Mouse (Mus musculus) embryonic facial prominence, embryonic 10.5 days (tissue): ENCODE measurements around the gene Trim43c. TPM values are rescaled to one million over a fixed set of nuclear protein-coding genes. Genes with fewer than 3 reads are reported as not detected.
"Not testable (repeated sequence)": the region's sequence is repeated elsewhere in the genome, so short reads cannot be mapped to it uniquely, and the experiment has no call there.

Source experiments
- DNase-seq: peaks from one replicate; pipeline ENCODE4 v3.0.0-alpha.2; 2017; ENCODE audit warnings: low spot score
- H3K27ac ChIP-seq: fragments of 300-500 bp; sonication (generic); replicated peaks from 2 replicates; pipeline ENCODE4 v1.5.1; 2016; ENCODE audit warnings: mild to moderate bottlenecking
- H3K27me3 ChIP-seq: fragments of 300-500 bp; sonication (generic); replicated peaks from 2 replicates; pipeline ENCODE4 v1.6.1; 2016; ENCODE audit warnings: low read depth, mild to moderate bottlenecking; ENCODE audit not compliant: poor library complexity, severe bottlenecking
- H3K36me3 ChIP-seq: fragments of 300-500 bp; sonication (generic); replicated peaks from 2 replicates; pipeline ENCODE4 v1.6.1; 2016; ENCODE audit warnings: mild to moderate bottlenecking, moderate library complexity
- H3K4me1 ChIP-seq: fragments of 300-500 bp; sonication (generic); 2 replicates; pipeline ENCODE4 v1.6.1; 2016
- H3K4me3 ChIP-seq: fragments of 300-500 bp; sonication (generic); 2 replicates; pipeline ENCODE4 v1.5.1; 2016; ENCODE audit warnings: mild to moderate bottlenecking, moderate library complexity
- H3K9me3 ChIP-seq: fragments of 300-500 bp; sonication (generic); 2 replicates; pipeline ENCODE4 v1.6.1; 2016; ENCODE audit warnings: mild to moderate bottlenecking
- WGBS: fragments of 180-500 bp; shearing (Covaris S2); methylation state at CpG from one replicate; pipeline ENCODE4 v1.1.7; 2016; 5-methylcytosine and 5-hydroxymethylcytosine counted together
- polyA plus RNA-seq: library from polyadenylated mRNA; unstranded; fragments of >200 nt; fragmentation: Nextera tagmentation; extraction: Ambion mirVana; gene quantifications from 2 replicates; pipeline ENCODE4 v1.2.1, GENCODE M21; 2016

Trim43c gene
- 0.12 and 0.21 TPM in 2 replicates for polyA plus RNA-seq

- H3K27me3 ChIP-seq, H3K27ac ChIP-seq, H3K36me3 ChIP-seq, DNase-seq, H3K9me3 ChIP-seq, H3K4me1 ChIP-seq, H3K4me3 ChIP-seq: not testable (repeated sequence)
- 81% methylated on average over 2 of the region's 2 CpGs for WGBS
These were observed at the start of gene Trim43c for GRCm38 (mm10) chr9:88838864-88839263. Gene Trim43c, plus strand, starts transcription at chr9:88839164.

- WGBS, result 82% methylated on average over 7 of the region's 7 CpGs
- not testable (repeated sequence) for H3K9me3 ChIP-seq, H3K4me1 ChIP-seq, DNase-seq, H3K27me3 ChIP-seq, H3K36me3 ChIP-seq, H3K27ac ChIP-seq, H3K4me3 ChIP-seq
These were observed 14.1 kb downstream of the Trim43c start for GRCm38 (mm10) chr9:88853072-88853471.

- WGBS, result 2% methylated on average over 52 of the region's 52 CpGs
- H3K27me3 ChIP-seq, H3K9me3 ChIP-seq, H3K4me1 ChIP-seq, H3K36me3 ChIP-seq: not testable (repeated sequence)
- peak overlapping the region; percentile 55 for H3K4me3 ChIP-seq
- peak; percentile 94 for DNase-seq
- H3K27ac ChIP-seq, result peak overlapping the region; percentile 73
These were observed 19.9 kb downstream of the Trim43c start for GRCm38 (mm10) chr9:88858566-88859492.

Other genes with a start within 250 kb of the Trim43c start
- 30.9 and 31.4 TPM in 2 replicates for gene Mthfsl, start 118.9 kb upstream of the Trim43c start, polyA plus RNA-seq
- not detected in 2 replicates for gene Bcl2a1d, start 107.2 kb upstream of the Trim43c start, polyA plus RNA-seq
- not detected in 2 replicates for gene Bcl2a1a, start 117.7 kb downstream of the Trim43c start, polyA plus RNA-seq